Mouse (Mus musculus): ENCODE measurements around the gene Vmn1r183.
"Not testable (repeated sequence)": the region's sequence is repeated elsewhere in the genome, so short reads cannot be mapped to it uniquely, and the experiment has no call there.

Vmn1r183 gene

DNA sequence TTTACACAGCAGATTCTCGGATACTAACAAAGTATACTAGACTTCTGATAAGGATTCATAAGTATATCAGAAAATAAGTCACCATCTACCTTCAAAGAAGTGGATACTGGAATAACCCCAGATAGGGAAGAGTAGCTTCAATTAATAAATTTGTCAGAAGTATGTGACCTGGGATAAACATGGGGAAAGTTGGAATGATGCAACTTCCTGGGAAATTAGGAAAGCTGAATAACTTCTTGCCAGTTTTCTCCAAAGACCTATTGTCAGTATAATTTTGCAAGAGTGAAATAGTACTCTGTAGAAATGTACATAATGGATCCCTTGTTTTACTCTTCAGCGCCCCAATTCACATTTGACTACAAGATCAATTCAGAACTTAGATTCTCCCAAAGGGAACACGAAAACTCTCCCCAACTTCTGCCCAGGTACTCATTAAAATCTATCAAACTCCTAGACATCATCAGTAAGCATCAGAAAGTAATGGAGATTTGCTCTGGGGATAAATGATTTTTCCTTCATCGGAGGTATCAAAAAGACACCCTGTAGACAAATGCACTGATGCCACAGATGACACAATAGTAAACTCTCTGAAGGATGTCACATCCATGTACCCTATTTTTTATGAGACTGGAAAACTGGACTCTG, at the start of gene Vmn1r183:
Vmn1r183 (plus strand) TSS at position 595 of the 645 bp plus-strand sequence.
- no peak for DNase-seq

DNA sequence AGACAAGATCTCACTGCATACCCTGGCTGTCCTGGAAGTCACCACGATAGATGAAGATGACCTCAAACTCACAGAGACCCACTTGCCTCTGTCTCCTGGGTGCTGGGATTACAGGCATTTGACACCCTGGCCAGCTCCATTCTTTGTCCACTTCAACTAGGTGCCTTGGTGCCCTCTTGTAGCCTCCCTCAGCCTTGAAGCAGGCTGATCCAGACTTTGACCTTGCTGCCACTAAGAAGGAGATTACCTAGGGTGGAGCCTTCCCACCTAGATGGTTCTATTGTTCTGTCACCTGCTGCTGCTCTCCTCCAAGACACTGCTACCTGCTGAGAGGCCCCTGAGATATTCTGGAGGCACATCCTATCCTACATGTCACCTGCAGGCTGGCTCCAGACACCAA, 21.4 kb downstream of the Vmn1r183 start:
- not testable (repeated sequence) for DNase-seq

DNA sequence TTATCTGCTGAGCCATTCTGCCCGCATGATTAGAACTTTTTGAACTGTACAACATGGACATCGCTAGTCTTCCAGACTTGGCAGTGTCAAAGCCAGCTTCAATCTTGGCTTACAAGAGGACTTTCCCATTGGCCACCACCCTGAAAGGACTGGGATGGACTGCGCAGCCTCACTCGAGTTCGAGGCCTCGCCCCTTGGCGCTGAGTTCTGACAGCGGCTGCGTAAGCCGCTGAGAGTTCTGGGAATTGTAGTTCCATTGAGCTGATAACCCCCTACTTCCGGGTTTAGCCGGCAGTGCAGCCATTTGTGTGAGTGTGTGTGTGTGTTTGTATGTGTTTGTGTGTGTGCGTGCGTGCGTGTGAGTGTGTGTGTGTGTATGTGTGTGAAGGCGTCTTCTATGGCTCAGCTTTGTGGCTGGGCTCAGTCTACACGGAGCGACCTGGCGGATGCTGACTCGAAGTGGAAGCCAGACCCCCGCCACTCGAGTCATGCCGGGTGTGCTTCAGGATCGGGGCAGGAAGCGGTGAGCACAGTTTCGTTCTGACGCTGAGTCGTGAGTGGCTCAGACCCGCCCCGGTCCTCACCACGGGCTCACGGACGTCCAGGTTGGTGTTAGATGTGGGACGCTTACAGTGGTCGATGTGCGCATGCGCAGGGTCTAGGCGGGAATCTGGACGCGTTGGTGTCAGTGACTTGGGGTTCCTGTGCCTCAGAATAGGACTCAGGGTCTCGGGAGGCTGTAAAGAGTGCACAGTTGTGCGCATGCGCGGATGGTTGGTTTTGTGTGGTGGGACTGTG, 28.8 kb downstream of the Vmn1r183 start, which contains the start of gene Zfp180:
Zfp180 (plus strand) TSS at position 291 of the 798 bp plus-strand sequence.
- peak; percentile 97 to 98 for DNase-seq

DNA sequence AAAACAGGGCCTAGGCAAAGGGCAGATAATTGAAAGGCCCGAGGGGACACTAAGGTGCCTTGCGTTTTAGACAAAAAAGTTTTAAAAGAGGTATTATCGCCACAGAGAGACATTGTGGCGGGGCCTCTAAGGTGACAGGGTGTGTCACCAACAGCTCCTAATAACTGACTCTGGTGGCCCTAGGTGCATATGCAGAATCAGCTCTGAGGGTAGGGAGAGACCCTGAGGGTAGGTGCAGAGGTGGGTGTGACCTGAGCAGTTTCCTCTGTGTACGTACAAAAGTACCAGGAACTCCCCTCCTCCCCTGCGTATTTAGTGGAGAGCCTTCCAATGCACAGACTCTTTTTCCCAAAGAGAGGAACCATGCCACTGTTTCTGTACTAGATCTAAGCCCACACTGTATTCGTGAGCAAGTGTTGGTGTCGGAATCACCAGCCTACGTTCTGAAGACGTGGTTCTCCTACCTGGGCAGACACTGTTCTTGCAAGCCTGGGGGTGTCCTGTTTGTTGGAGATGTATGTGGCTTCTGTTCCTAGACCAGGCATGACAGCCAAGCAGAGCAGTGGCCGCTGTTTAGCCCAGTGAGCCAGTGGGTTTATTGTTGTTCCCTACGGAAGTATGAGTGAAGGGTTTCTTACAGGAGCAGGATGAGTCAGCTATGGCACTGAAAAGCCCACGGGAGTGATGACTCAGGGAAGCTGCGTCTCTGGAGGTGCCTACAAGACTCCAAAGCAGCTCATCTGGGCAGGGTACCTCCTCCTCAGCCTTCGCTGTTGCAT, 29.6 kb downstream of the Vmn1r183 start:
- DNase-seq, result no peak

DNA sequence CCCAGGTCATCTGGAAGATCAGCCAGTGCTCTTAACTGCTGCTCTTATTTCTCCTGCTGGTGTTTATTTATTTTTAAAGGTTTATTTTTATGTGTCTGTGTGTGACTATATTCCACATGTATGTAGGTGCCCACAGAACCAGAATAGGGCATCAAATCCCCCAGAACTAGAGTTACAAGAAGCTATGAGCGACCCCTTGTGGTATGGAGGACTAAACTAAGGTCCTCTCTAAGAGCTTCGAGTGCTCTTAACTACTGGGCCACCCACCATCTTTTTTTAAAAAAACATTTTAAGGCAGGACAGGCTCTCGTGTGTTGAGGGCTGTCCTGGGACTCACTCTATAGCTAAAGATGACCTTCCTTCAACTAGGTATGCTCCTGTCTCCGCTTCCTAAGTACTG, 33.8 kb downstream of the Vmn1r183 start:
- DNase-seq, result no peak

DNA sequence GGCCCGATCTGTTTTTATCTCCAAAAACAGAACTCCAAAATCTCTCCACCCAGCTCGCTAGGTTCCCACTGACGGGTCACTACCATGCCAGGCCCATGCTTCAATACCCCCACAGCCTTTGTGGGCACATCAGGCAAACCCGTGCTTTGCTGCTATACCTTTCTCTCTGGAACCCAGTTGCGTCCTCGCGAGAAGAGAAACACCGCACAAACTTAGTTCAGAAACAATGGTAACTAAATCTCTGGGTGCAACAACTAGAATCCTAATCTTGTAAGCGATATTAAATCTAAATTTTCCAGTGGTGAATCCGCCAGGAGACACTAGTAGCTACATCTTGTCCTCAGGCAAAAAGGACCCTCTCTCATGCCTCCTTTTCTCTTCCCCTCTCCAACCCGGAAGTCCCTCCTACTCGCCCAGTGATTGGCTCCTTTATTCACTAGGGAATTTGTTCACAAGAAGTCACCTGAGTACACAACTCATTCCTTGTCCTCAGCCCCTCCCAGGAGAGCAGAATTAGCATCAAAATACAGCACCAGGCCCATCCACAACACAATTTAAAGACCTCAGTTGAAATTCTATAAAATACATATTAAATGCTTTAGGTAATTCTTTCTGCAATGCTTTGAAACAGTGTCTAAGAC, 34.6 kb downstream of the Vmn1r183 start:
- DNase-seq, result no peak

DNA sequence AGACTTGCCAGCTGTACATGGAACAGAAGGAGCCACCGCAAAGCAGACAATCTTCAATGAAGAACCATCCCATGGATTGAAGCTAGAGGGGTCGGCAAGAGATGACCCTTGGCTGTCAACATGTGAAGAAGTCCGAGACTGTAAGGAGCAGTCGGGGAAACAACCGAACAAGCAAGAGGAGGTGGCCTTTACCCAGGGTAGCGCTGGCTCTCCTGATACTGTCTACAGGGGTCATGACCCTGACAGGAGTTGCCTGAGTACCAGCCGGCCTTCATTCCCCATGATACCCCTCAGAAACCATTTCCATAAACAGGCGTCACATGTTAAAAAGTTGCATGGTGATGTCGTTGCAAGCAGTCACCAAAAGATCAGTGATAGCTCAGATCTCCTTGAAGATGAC, 51.3 kb downstream of the Vmn1r183 start:
- no peak for DNase-seq

DNA sequence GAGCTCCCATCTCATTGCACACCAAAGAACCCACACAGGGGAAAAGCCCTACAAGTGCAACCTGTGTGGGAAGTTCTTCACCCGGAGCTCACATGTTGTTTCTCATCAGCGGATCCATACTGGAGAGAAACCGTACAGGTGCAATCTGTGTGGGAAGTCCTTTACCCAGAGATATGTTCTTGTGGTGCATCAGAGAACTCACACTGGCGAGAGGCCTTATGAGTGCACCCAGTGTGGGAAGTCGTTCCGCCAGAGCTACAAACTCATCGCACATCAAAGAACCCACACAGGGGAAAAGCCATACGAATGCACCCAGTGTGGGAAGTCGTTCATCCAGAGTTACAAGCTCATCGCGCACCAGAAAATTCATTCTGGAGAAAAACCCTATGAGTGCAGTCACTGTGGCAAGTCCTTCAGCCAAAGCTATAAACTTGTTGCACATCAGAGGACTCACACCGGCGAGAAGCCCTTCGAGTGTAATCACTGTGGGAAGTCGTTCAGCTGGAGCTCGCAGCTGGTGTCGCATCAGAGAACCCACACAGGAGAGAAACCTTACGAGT, 52.2 kb downstream of the Vmn1r183 start:
- DNase-seq, result no peak

DNA sequence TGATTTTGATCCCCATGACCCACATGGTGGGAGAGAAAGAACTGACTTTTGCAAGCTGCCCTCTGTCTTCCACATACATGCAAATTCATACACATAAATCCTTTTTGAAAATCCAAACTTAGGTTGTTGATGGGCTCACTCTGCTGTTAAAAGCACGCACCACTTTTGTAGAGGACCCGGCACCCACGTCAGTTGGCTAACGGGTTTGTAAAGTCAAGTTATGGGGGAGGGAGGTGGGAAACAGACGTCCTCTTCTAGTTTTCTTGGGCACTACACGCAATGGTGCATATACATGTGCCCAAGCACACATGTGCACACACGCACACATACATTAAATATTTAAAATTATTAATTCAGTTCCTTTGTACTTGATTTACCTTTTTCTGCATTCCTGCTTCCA, 57.8 kb downstream of the Vmn1r183 start:
- no peak for DNase-seq

DNA sequence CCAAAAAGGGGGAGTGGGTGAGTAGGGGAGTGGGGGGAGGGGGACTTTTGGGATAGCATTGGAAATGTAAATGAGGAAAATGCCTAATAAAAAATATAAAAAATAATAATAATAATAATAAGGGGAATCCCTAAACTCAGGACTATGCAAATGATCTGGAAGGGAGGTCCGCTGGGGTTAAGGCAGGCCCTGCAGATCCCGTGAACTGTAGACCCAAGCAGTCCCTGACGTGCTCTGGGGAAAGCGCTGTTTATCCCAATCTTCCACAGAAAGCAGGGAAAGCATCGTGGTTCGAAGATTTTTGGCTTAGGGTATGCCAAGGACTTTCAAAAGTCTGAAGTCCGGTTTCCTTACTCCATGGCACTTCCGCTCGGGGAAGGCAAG, 58.7 kb downstream of the Vmn1r183 start:
- no peak for DNase-seq

DNA sequence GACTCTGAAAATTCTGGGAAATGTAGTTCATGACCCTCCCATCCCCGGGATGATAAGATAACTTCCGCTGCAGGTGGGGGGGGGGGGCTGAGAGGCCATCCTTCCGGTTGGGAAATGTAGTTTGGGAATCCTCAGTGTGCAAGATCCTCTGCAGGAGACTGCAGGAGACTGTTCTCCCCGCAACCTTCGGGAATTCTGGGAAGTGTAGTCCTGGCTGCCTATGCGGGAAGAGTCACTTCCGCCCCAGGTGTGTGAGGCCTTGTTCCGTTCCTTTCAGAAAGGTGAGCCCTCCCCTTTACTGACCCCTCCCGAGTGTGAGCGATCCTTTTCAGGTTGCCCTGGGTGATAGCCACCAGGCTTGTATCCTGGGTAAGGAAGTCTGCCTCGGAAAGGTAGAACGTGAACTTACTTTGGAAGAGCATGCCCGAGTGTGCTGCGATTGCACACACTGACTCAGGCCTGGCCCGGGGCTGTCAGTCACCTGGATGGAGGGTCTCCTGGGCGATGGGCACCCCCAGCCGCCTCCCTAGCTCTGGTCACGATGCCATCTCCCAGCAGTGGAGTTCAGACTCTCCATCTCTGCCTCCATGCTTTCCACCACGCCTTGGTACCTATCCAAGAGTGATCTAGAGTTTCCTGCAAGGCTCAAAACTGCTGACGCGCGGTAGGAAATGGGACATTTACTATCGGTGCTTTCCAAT, 59.3 kb downstream of the Vmn1r183 start, which contains the start of gene Zfp112:
Zfp112 (plus strand) TSS at position 159 of the 701 bp plus-strand sequence.
- peak; percentile 88 to 92 for DNase-seq

DNA sequence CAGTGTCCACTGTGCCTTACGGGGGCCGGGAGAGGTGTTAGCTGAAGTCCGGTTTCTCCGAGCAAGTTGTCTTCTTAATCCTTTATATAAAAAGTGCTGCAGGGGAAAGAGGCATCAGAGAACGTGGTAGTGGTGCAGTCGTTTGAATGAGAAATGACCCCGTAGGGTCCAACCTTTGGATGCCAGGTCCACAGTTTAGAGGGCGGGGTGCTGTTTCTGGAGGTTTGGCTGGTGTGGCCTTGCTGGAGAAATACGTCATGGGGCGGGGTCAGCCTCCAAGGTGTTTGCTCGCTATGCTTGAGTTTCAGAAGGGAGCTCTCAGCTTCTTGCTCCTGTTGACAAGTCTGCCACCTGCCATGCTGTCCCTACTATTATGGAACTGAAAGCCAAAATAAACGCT, 59.9 kb downstream of the Vmn1r183 start:
- DNase-seq, result peak; percentile 80 to 85

Data from lung, adult 18-20 months (tissue).